Mouse (Mus musculus): ENCODE measurements around the gene Avpi1. TPM values are rescaled to one million over a fixed set of nuclear protein-coding genes. Genes with fewer than 3 reads are reported as not detected.

The Avpi1 gene
- polyA plus RNA-seq, 1 experiment, result 31.3 TPM

Other genes starting within 250 kb of the Avpi1 start
- gene Rrp12, start 232.9 kb downstream of the Avpi1 start, polyA plus RNA-seq (2012; rRNA removed), result 17.0 and 19.0 TPM in 2 replicates
- 727 and 788 TPM in 2 replicates for gene Pgam1, start 217.1 kb downstream of the Avpi1 start, polyA plus RNA-seq (2012; rRNA removed)
- gene Exosc1, start 195.6 kb downstream of the Avpi1 start, polyA plus RNA-seq (2012; rRNA removed), result 25.1 and 28.0 TPM in 2 replicates
- gene Zdhhc16, start 195.6 kb downstream of the Avpi1 start, polyA plus RNA-seq (2012; rRNA removed), result 65.3 and 66.1 TPM in 2 replicates
- gene Mms19, start 147.9 kb downstream of the Avpi1 start, polyA plus RNA-seq (2012; rRNA removed), result 56.3 and 61.7 TPM in 2 replicates
- 21.6 and 21.9 TPM in 2 replicates for gene Ubtd1, start 147.3 kb downstream of the Avpi1 start, polyA plus RNA-seq (2012; rRNA removed)
- gene Ankrd2, start 93.1 kb downstream of the Avpi1 start, polyA plus RNA-seq (2012; rRNA removed), result 0.16 and 0.55 TPM in 2 replicates
- 1.5 and 2.0 TPM in 2 replicates for gene Hoga1, start 83.4 kb downstream of the Avpi1 start, polyA plus RNA-seq (2012; rRNA removed)
- 0.08 and 0.14 TPM in 2 replicates for gene 4933411K16Rik, start 76.8 kb downstream of the Avpi1 start, polyA plus RNA-seq (2012; rRNA removed)
- 87.9 and 94.1 TPM in 2 replicates for gene Morn4, start 42.7 kb downstream of the Avpi1 start, polyA plus RNA-seq (2012; rRNA removed)
- gene Pi4k2a, start 38.6 kb downstream of the Avpi1 start, polyA plus RNA-seq (2012; rRNA removed), result 46.8 and 51.4 TPM in 2 replicates
- gene Marveld1, start 18.3 kb upstream of the Avpi1 start, polyA plus RNA-seq (2012; rRNA removed), result 14.4 and 17.2 TPM in 2 replicates
- 99.8 and 113 TPM in 2 replicates for gene Zfyve27, start 34.9 kb upstream of the Avpi1 start, polyA plus RNA-seq (2012; rRNA removed)
- 3.6 and 5.9 TPM in 2 replicates for gene Sfrp5, start 73.2 kb upstream of the Avpi1 start, polyA plus RNA-seq (2012; rRNA removed)
- 98.3 and 99.6 TPM in 2 replicates for gene Golga7b, start 118.5 kb upstream of the Avpi1 start, polyA plus RNA-seq (2012; rRNA removed)